Mouse (Mus musculus) T-helper 2 cell (primary cell): ENCODE results near the gene Retreg1.

Source experiments
- in situ Hi-C: fragments of 300-600 bp; cut with MboI, MseI; formaldehyde crosslinking; loops from one replicate; pipeline ENCODE4 v1.15.1; 2025; ENCODE audit warnings: high pct_unique_total_duplicates

Gene Retreg1

GRCm38 (mm10) chr15:25984734-25985492 lies 141.9 kb downstream of the Retreg1 start:
- in situ Hi-C loops, result loop anchor here (10.0 to 25.0 kb wide), 3 partner anchors 180 to 1610 kb away; partner anchors contain the start of gene Myo10

GRCm38 (mm10) chr15:25992992-25993727 lies 150.2 kb downstream of the Retreg1 start:
- in situ Hi-C loops, result loop anchor here (10.0 to 25.0 kb wide), 2 partner anchors 381 to 1242 kb away; partner anchors contain the start of gene Myo10

- in situ Hi-C loops, result loop anchor here (10.0 to 25.0 kb wide), 2 partner anchors 383 to 1239 kb away; partner anchors contain the start of gene Myo10
Measured at GRCm38 (mm10) chr15:25995521-25995920, 152.5 kb downstream of the Retreg1 start.

GRCm38 (mm10) chr15:25999545-25999944 lies 156.6 kb downstream of the Retreg1 start:
- in situ Hi-C loops, result loop anchor here (10.0 to 25.0 kb wide), 2 partner anchors 387 to 1235 kb away; partner anchors contain the start of gene Myo10

- in situ Hi-C loops, result no loop called here
Measured at GRCm38 (mm10) chr15:26008621-26009020, 165.6 kb downstream of the Retreg1 start.

GRCm38 (mm10) chr15:26012891-26013290 lies 169.9 kb downstream of the Retreg1 start:
- in situ Hi-C loops, result no loop called here

GRCm38 (mm10) chr15:26015979-26016665 lies 173.1 kb downstream of the Retreg1 start:
- in situ Hi-C loops, result no loop called here

- in situ Hi-C loops, result no loop called here
Measured at GRCm38 (mm10) chr15:26021721-26022120, 178.7 kb downstream of the Retreg1 start.

- in situ Hi-C loops, result no loop called here
Measured at GRCm38 (mm10) chr15:26022636-26023035, 179.7 kb downstream of the Retreg1 start.
